Mouse (Mus musculus) forebrain, embryonic 11.5 days (tissue): ENCODE measurements around the gene Ksr2. TPM values are rescaled to one million over a fixed set of nuclear protein-coding genes. Genes with fewer than 3 reads are reported as not detected.
"Not testable (repeated sequence)": the region's sequence is repeated elsewhere in the genome, so short reads cannot be mapped to it uniquely, and the experiment has no call there.

Experiments used
- ATAC-seq: fragments of 200-750 bp; cut with Nextera tagmentation; replicated peaks from 2 replicates; pipeline ENCODE4 v1.8.0; 2017; ENCODE audit warnings: moderate TSS enrichment; ENCODE audit not compliant: low FRiP score
- DNase-seq: peaks from one replicate; pipeline ENCODE4 v3.0.0-alpha.2; 2017; ENCODE audit warnings: low spot score
- H3K27ac ChIP-seq: fragments of 300-500 bp; sonication (generic); 2 replicates; pipeline ENCODE4 v1.5.1; 2014; ENCODE audit warnings: low read depth, low read length
- H3K27me3 ChIP-seq: fragments of 300-500 bp; sonication (generic); 2 replicates; pipeline ENCODE4 v1.6.1; 2014; ENCODE audit warnings: mild to moderate bottlenecking, low read length, mixed read lengths; ENCODE audit not compliant: control insufficient read depth, insufficient read depth
- H3K36me3 ChIP-seq: fragments of 300-500 bp; sonication (generic); 2 replicates; pipeline ENCODE4 v1.6.1; 2014; ENCODE audit warnings: mild to moderate bottlenecking, low read length, moderate library complexity, mixed read lengths; ENCODE audit not compliant: control insufficient read depth, insufficient read depth
- H3K4me1 ChIP-seq: fragments of 300-500 bp; sonication (generic); replicated peaks from 2 replicates; pipeline ENCODE4 v1.6.1; 2014; ENCODE audit warnings: low read length, mixed read lengths; ENCODE audit not compliant: control insufficient read depth, insufficient read depth
- H3K4me2 ChIP-seq: fragments of 300-500 bp; sonication (generic); 2 replicates; pipeline ENCODE4 v1.6.1; 2014; ENCODE audit warnings: low read depth, mild to moderate bottlenecking, low read length, moderate library complexity, mixed read lengths; ENCODE audit not compliant: severe bottlenecking
- H3K4me3 ChIP-seq: fragments of 300-500 bp; sonication (generic); 2 replicates; pipeline ENCODE4 v1.5.1; 2014; ENCODE audit warnings: low read depth, low read length
- H3K9ac ChIP-seq: fragments of 300-500 bp; sonication (generic); 2 replicates; pipeline ENCODE4 v1.6.1; 2014; ENCODE audit warnings: low read length
- H3K9me3 ChIP-seq: fragments of 300-500 bp; sonication (generic); 2 replicates; pipeline ENCODE4 v1.6.1; 2016; ENCODE audit warnings: low read length, mixed read lengths; ENCODE audit not compliant: control insufficient read depth
- WGBS: fragments of 180-500 bp; shearing (Covaris S2); extraction: QIAGEN DNeasy Blood & Tissue Kit; methylation state at CpG from one replicate; pipeline ENCODE4 v1.1.7; 2014; 5-methylcytosine and 5-hydroxymethylcytosine counted together
- polyA plus RNA-seq: library from polyadenylated mRNA; unstranded; fragments of >200 nt; fragmentation: Nextera tagmentation; extraction: Ambion mirVana; gene quantifications from 2 replicates; pipeline ENCODE4 v1.2.1, GENCODE M21; 2014

The Ksr2 gene
- polyA plus RNA-seq, 1 experiment from 2014 or later: 1.2 TPM

DNA sequence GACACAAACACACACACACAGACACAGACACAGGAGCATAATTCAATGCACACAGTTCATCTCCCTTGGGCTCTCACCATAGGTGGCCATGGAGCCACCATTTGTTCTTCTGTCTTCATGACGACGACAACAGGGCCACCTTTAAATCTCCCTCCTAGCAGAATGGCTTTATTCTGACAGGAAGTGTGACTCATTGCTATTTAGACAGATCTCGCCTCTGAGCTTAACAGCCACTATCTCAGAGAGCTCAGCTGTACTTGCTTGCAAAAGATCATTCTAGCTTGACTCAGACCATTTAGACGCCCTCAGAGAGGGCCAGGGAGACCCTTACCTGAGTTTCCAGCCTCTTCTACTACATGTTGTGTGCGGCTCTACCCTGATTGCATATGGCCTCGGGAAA, 175.5 kb downstream of the Ksr2 start:
- ATAC-seq (no peak), DNase-seq (no peak)
- H3K4me3 ChIP-seq: no peak overlapping the region
- no peak overlapping the region for H3K4me2 ChIP-seq
- no peaks in the 10 kb centered on the region for H3K4me1 ChIP-seq
- H3K9ac ChIP-seq: no peak overlapping the region
- H3K36me3 ChIP-seq: no peaks in the 10 kb centered on the region
- H3K27me3 ChIP-seq: no peaks in the 10 kb centered on the region
- H3K9me3 ChIP-seq: no peaks in the 10 kb centered on the region
- WGBS: 75% methylated on average over 6 of the region's 6 CpGs
- no peak overlapping the region for H3K27ac ChIP-seq

DNA sequence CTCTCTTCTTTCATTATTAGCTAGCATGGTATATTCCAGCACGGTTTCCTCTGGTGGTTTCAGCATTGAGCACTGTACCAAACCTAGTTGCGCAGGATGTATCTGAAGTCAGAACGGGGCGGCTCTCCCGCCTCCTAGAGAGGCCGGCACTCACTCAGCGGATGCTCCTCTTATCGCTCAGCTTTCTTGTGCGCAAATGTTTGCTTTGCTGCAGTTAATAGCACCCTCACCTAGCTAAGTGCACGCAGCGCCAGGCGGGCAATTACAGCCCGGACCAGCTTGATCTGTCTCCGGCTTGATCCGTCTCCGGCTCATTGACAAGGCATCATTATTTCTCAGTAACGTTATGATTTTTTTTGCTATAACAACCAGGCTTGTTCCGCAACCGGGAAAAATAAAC, 179.5 kb downstream of the Ksr2 start:
- no peak overlapping the region for H3K9ac ChIP-seq
- no peak overlapping the region for H3K27ac ChIP-seq
- no peaks in the 10 kb centered on the region for H3K27me3 ChIP-seq
- H3K4me3 ChIP-seq: no peak overlapping the region
- DNase-seq (no peak), ATAC-seq (no peak)
- H3K4me1 ChIP-seq: no peaks in the 10 kb centered on the region
- 73% methylated on average over 19 of the region's 19 CpGs for WGBS
- H3K4me2 ChIP-seq: no peak overlapping the region
- no peaks in the 10 kb centered on the region for H3K9me3 ChIP-seq
- no peaks in the 10 kb centered on the region for H3K36me3 ChIP-seq

DNA sequence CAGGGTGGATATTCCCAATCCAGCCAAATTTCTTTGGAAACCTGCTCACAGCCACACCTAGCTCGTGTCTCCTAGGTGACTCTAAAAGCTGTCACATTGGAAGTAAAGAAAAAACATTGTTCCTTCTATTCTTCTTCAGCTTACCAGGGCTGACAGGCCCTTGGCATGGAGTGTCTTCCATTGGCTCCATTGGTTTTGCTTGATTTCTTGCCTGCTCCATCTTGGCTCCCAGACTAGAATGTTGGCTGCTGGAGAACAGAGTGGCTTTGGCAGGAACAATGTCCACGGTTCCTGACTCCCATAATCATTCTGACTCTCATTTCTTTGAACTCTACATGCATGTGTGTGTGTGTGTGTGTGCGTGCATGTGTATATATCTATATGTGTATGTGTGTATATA, 183.0 kb downstream of the Ksr2 start:
- ATAC-seq (no peak), DNase-seq (no peak)
- Histone ChIP-seq H3K36me3 (no peaks in the 10 kb centered on the region), H3K9me3 (no peaks in the 10 kb centered on the region), H3K27me3 (no peaks in the 10 kb centered on the region), H3K27ac (no peak overlapping the region), H3K4me2 (no peak overlapping the region), H3K4me3 (no peak overlapping the region), H3K9ac (no peak overlapping the region), H3K4me1 (no peaks in the 10 kb centered on the region)
- 91% methylated on average over 3 of the region's 3 CpGs for WGBS

DNA sequence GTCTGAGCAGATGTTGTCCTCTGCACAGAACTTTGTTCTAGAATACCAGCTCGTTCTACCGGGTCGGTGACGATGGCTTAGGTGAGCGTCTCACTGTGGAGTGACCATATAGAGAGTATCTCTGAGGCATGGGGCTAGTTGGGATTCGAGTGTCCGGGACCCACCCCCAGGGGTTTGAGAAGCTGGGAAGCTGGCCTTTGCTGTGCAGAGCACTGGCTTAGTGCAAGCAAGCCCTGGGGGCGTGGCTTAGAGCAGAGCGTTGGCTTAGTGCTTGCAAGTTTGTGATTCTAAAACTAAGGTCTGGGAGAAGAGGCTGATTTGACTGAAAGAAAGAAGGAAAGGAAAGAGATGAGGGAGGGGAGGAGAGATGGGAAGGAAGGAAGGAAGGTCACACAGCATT, 188.2 kb downstream of the Ksr2 start:
- DNase-seq (no peak), ATAC-seq (no peak)
- Histone ChIP-seq H3K4me1 (no peaks in the 10 kb centered on the region), H3K9me3 (no peaks in the 10 kb centered on the region), H3K9ac (no peak overlapping the region), H3K4me2 (no peak overlapping the region), H3K27me3 (no peaks in the 10 kb centered on the region), H3K27ac (no peak overlapping the region), H3K36me3 (no peaks in the 10 kb centered on the region), H3K4me3 (no peak overlapping the region)
- 60% methylated on average over 9 of the region's 9 CpGs for WGBS

DNA sequence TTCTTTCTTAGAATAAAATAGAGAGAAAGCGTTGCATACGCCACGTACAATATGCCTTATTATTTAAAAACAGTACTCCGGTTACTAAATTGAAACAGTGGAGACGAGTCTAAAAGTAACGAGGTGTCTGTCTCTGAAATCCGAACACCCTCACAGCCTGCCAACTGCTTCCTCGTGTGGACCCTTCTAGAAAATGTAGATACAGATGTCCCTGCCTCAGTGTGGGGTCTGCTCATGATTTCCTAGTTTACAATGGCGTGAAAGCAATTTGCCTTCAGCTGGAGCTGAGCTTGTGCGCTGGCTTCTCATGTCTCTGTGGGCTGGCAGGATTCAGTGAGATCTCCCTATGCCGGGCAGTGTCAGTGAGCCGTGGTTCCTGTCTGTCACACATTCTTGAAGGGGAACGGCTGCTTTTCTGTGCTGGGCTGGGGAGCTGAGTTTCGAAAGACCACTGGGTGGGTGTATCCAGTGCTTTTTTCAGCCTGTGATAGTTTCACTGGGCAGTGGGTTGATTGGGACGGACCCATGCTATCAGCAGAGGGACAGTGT, 194.0 kb downstream of the Ksr2 start:
- WGBS: 81% methylated on average over 15 of the region's 15 CpGs
- no peaks in the 10 kb centered on the region for H3K4me1 ChIP-seq
- no peaks in the 10 kb centered on the region for H3K27me3 ChIP-seq
- H3K4me3 ChIP-seq: no peak overlapping the region
- DNase-seq (no peak), ATAC-seq (no peak)
- no peak overlapping the region for H3K9ac ChIP-seq
- no peaks in the 10 kb centered on the region for H3K36me3 ChIP-seq
- H3K27ac ChIP-seq: no peak overlapping the region
- no peak overlapping the region for H3K4me2 ChIP-seq
- H3K9me3 ChIP-seq: no peaks in the 10 kb centered on the region

DNA sequence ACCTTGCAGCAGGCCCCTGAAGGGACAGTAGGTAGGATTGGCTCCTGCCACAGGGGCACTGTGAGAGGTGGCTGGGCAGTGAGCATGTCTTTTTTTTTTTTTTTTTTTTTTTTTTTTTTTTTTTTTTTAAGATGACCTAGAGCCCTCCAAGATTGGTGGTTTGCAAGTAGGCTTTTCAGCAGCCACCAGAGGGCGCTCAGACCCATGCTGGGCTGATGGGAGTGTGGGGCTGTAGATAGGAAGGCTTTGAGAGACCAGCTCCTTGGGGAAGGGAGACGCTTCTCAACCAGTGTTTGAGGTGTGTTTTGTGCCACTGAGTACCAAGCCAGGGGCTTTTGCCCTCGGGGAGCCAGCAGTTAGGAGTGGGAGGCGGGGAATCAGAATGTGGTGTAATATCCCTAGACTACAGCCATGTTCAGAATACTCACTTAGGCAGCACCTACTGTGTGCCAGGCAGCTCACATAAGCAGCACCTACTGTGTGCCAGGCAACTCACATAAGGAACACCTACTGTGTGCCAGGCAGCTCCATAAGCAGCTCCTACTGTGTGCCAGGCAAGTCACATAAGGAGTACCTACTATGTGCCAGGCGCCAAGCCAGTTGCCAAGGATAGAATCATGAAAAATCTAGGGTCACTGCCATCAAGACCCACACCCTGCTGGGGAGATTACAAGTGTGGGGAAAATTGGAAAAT, 200.7 kb downstream of the Ksr2 start:
- no peak for ATAC-seq
- 35% methylated on average over 5 of the region's 5 CpGs for WGBS
- no peaks in the 10 kb centered on the region for H3K4me1 ChIP-seq
- no peak overlapping the region for H3K4me3 ChIP-seq
- no peaks in the 10 kb centered on the region for H3K27me3 ChIP-seq
- H3K9ac ChIP-seq: no peak overlapping the region
- H3K36me3 ChIP-seq: no peaks in the 10 kb centered on the region
- no peak overlapping the region for H3K4me2 ChIP-seq
- H3K9me3 ChIP-seq: no peaks in the 10 kb centered on the region
- DNase-seq: peak; percentile 93
- no peak overlapping the region for H3K27ac ChIP-seq

DNA sequence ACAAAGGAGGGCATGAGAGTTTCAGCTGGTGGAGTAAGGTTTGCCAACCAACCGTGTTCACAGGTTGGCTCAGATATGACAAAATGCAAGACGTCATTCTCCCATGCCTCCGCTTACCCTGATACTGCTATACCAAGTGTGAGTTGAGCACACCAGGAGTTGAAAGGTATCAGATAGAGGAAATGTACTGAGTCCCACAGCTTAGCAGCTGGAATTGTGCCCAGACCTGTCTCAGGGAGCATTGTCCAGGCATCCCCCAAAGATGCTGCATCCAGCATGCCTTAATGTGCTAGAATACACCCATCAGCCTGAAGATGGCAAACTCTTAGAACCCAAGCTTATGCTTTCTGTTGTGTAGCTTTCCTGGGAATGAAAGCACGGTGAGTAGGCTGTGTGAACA, 206.5 kb downstream of the Ksr2 start:
- H3K36me3 ChIP-seq: no peaks in the 10 kb centered on the region
- DNase-seq (no peak), ATAC-seq (no peak)
- H3K27ac ChIP-seq: no peak overlapping the region
- H3K9ac ChIP-seq: no peak overlapping the region
- peaks cover 3% of the 10 kb centered on the region; the same call in 1 of the 2 replicates for H3K4me1 ChIP-seq
- H3K4me3 ChIP-seq: no peak overlapping the region
- WGBS: 79% methylated on average over 4 of the region's 4 CpGs
- H3K9me3 ChIP-seq: no peaks in the 10 kb centered on the region
- H3K27me3 ChIP-seq: no peaks in the 10 kb centered on the region
- no peak overlapping the region for H3K4me2 ChIP-seq

DNA sequence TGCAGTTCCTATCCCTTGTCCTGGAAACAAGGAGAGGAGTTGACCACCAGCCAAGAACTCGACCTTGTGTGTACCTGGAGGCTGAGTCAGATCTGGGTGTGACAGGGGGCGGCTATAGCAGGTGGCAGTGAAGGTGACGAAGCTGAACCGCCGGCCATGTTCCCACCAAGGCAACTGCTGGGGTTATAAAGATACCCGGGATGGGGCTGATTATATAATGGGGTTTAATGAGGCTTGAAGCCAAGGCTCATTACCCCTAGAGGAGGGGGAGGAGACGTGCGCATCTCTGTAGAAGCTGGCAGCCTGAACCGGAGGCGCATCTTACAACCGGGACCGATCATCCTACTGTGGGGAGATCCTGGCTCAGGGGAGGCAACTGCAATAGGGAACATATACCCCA, 208.4 kb downstream of the Ksr2 start:
- Histone ChIP-seq H3K4me3 (no peak overlapping the region), H3K4me2 (no peak overlapping the region), H3K9me3 (no peaks in the 10 kb centered on the region), H3K27me3 (no peaks in the 10 kb centered on the region), H3K4me1 (peaks cover 3% of the 10 kb centered on the region; the same call in 1 of the 2 replicates), H3K36me3 (no peaks in the 10 kb centered on the region), H3K9ac (no peak overlapping the region), H3K27ac (no peak overlapping the region)
- DNase-seq (no peak), ATAC-seq (no peak)
- 66% methylated on average over 12 of the region's 12 CpGs for WGBS

DNA sequence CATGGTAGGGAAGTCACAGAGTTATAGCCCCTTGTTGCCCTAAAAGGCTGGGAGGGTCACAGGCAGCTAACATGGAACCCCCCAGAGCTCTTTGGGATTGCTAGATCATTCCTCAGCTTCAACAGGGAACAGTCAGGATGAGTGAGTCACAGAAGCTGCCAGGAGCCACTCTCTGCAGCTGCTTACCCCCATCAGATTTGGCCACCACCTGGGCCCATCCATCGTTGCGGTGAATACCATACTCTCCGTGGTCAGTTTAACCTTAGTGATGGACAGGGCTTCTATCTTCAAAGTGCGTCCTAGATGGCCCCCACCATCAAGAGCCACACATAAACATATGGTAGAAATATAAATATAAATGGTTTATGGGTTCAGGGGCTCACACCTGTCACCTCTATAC, 209.4 kb downstream of the Ksr2 start:
- not testable (repeated sequence) for H3K9ac ChIP-seq, DNase-seq, H3K36me3 ChIP-seq, H3K4me2 ChIP-seq, H3K9me3 ChIP-seq, H3K27ac ChIP-seq, H3K4me1 ChIP-seq, ATAC-seq, H3K4me3 ChIP-seq, H3K27me3 ChIP-seq
- WGBS: 95% methylated on average over 4 of the region's 4 CpGs
